Mouse (Mus musculus): Measurements from ENCODE around the gene Gkn3. TPM values are rescaled to one million over a fixed set of nuclear protein-coding genes. Genes with fewer than 3 reads are reported as not detected.

Gene Gkn3
- 9.4 and 11.7 TPM in 2 replicates for polyA plus RNA-seq (2012; rRNA removed; ENCODE audit: low replicate concordance)

DNA sequence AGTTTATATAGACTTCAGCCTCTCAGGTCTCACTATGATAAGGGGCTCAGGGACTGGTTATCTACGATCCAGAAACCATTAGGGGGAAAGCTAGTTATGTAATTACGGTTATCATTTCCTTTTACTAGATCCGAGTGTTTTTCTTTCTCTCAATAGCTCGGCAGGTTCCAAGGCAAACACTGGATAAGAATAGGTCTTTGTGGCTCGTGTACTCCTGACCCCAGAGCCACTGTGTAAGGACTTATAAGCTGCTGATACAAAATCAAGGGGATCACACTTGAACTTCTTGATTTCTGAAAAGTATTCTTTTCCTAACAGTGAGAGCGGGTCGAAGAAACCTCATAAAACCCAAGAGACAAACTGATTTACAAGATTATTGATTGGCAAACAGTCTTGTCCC lies at the start of gene Gkn3:
Gene Gkn3 (minus strand): TSS at position 59 of the 400 bp plus-strand sequence.

DNA sequence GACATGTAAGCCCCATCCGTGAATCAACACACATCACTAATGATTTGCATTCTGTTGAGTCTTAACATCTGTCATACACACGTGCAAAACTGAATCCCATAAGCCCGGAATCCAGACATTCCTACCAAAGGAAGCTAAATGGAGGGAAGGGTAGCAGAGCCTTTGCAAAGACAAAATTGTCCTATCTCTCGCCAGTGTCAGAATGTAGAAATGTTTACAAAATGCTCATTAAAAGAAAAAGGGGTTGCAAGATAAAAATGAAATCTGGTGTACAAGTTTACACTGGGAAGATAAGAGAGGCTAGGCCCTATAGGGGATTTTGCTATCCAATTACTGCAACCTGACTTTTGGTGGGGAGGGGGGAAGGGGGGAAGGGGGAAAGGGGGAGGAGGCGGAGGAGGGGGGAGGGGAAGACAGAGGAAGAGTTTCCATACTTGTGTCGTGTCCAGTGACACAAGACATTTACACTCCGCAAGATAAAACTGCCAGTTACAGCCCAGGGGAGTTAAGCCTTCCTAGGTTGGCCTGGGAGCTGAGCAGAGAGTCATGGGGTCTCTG lies 39.8 kb upstream of the Gkn3 start, which contains the start of gene Bmp10:
Gene Bmp10 (plus strand): TSS at position 508 of the 558 bp plus-strand sequence.

GRCm38 (mm10) chr6:87373057-87373456 lies 15.7 kb downstream of the Gkn3 start, which contains the start of gene Gkn2:
Gene Gkn2 (plus strand): TSS chr6:87373357.

GRCm38 (mm10) chr6:87350829-87351228 lies 37.9 kb downstream of the Gkn3 start, which contains the start of gene Gkn1:
Gene Gkn1 (minus strand): TSS chr6:87350942.

DNA sequence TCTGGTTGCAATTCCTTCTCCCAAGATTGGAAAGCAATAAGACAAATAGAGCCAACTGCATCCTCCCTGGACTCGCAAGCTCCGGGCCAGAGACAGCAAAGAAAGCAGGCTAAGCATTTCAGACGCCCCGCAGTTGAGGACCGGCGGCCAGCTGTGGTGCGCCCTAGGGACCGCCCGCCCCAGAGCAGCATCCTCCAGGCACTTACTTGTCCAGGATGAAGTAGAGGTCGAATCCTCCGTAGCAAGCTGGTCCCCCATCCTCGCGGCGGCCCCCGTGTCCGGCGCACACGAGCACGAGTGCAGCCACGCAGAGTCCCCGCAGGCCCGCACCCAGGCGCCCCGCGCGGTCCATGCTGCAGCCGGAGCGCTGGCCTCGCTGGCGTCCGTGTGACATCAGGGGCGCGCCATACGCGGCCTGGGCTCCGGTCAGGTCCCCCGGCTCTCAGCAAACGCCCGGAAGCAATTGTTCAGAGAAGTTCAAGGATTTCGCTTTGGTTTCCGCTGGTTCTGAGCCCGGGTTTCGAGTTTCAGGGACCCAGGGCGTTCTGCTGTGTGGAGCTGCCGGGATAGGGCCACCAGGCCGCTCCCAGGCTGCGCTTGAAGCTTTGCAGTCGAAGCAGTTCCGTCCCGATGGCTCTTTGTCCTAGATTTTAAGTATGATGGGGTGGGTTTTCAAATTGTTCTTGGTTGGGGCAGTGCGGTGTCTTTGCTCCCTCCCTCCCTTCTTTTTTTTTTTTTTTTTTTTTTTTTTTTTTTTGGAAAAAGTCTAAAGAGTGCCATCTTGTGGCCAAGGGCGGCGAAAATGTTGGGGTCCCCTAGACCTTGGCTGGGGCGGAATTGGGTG lies 53.4 kb downstream of the Gkn3 start, which contains the start of gene Antxr1:
Gene Antxr1 (minus strand): TSS at position 731 of the 844 bp plus-strand sequence.

Other genes with a start within 250 kb of the Gkn3 start
- gene Antxr1, start 53.1 kb downstream of the Gkn3 start, polyA plus RNA-seq (2012; rRNA removed; ENCODE audit: low replicate concordance) = 12.3 and 52.8 TPM in 2 replicates
- gene Gkn1, start 38.0 kb downstream of the Gkn3 start, polyA plus RNA-seq (2012; rRNA removed; ENCODE audit: low replicate concordance) = 0.24 TPM in 1 of 2 replicates, not detected in the other
- gene Gkn2, start 15.6 kb downstream of the Gkn3 start, polyA plus RNA-seq (2012; rRNA removed; ENCODE audit: low replicate concordance) = 0.27 TPM in 1 of 2 replicates, not detected in the other
- gene Bmp10, start 40.1 kb upstream of the Gkn3 start, polyA plus RNA-seq (2012; rRNA removed; ENCODE audit: low replicate concordance) = 0.03 TPM in 1 of 2 replicates, not detected in the other
- 4.2 and 5.0 TPM in 2 replicates for gene Arhgap25, start 144.3 kb upstream of the Gkn3 start, polyA plus RNA-seq (2012; rRNA removed; ENCODE audit: low replicate concordance)
- 0.64 and 4.4 TPM in 2 replicates for gene Prokr1, start 201.8 kb upstream of the Gkn3 start, polyA plus RNA-seq (2012; rRNA removed; ENCODE audit: low replicate concordance)

Measured in subcutaneous adipose tissue, adult 2 months (tissue).